Mouse (Mus musculus): ENCODE results near the gene Prdm9.

Gene Prdm9

GRCm38 (mm10) chr17:15527811-15528136, 36.4 kb downstream of the Prdm9 start:
- no peak for DNase-seq (ENCODE audit: inconsistent ontology term)

- DNase-seq (ENCODE audit: inconsistent ontology term), result peak; percentile 97
These were observed 37.0 kb downstream of the Prdm9 start, which contains the start of gene Pdcd2 for GRCm38 (mm10) chr17:15526986-15527810. Gene Pdcd2, minus strand, starts transcription at chr17:15527301.

GRCm38 (mm10) chr17:15526304-15526703, 37.9 kb downstream of the Prdm9 start:
- no peak for DNase-seq (ENCODE audit: inconsistent ontology term)

GRCm38 (mm10) chr17:15518766-15519165, 45.4 kb downstream of the Prdm9 start:
- no peak for DNase-seq (ENCODE audit: inconsistent ontology term)

- DNase-seq (ENCODE audit: inconsistent ontology term), result no peak
These were observed 46.0 kb downstream of the Prdm9 start for GRCm38 (mm10) chr17:15518186-15518585.

GRCm38 (mm10) chr17:15517776-15518175, 46.4 kb downstream of the Prdm9 start:
- no peak for DNase-seq (ENCODE audit: inconsistent ontology term)

GRCm38 (mm10) chr17:15510694-15511093, 53.5 kb downstream of the Prdm9 start:
- DNase-seq (ENCODE audit: inconsistent ontology term), result peak; percentile 97

- peak; percentile 97 for DNase-seq (ENCODE audit: inconsistent ontology term)
These were observed 64.3 kb downstream of the Prdm9 start, which contains the start of the genes Psmb1 and Tbp for GRCm38 (mm10) chr17:15499656-15500394. Gene Psmb1, minus strand, starts transcription at chr17:15499751. Gene Tbp, plus strand, starts transcription at chr17:15499888.

GRCm38 (mm10) chr17:15498753-15499113, 65.4 kb downstream of the Prdm9 start:
- peak; percentile 23 for DNase-seq (ENCODE audit: inconsistent ontology term)

- peak; percentile 96 for DNase-seq (ENCODE audit: inconsistent ontology term)
These were observed 66.0 kb downstream of the Prdm9 start for GRCm38 (mm10) chr17:15497882-15498752.

Measured in Muller cell, postnatal 12 days (primary cell).